23 mouse cellular contexts compared by ENCODE assay signal in genomic region chr3:81379362-81379761, GRCm38 (mm10).
"Had no signal": no experiment of that assay in that cellular context is flagged by ENCODE, and none has a peak within 500 bp of the region (broad histone marks: within the 10 kb centered on the region; RNA-seq: fewer than 3 reads in every experiment).

No protein-coding gene starts in this region.

- H3K4me3 ChIP-seq: heart, adult 2 months; heart, embryonic 13.5 days; heart, embryonic 15.5 days; hindbrain, embryonic 13.5 days; hindbrain, embryonic 15.5 days; limb, embryonic 13.5 days; limb, embryonic 15.5 days; liver, embryonic 12.5 days had no signal

- DNase-seq: gastrocnemius, postnatal 14 days; gastrocnemius, postnatal 36 days; heart, adult 11 months; heart, adult 2 months; heart, postnatal 14 days; heart, postnatal 36 days; kidney, adult 11 months; kidney, adult 8-10 months; kidney, postnatal 14 days; layer of hippocampus, adult 9-11 months; layer of hippocampus, postnatal 36 days; left cerebral cortex, postnatal 4 days had no signal

- H3K9ac ChIP-seq: heart, embryonic 13.5 days; heart, embryonic 15.5 days; hindbrain, embryonic 13.5 days; hindbrain, embryonic 15.5 days; limb, embryonic 13.5 days; limb, embryonic 15.5 days; liver, embryonic 12.5 days; liver, embryonic 14.5 days had no signal

- H3K36me3 ChIP-seq: heart, embryonic 13.5 days; heart, embryonic 15.5 days; hindbrain, embryonic 13.5 days; hindbrain, embryonic 15.5 days; limb, embryonic 13.5 days; limb, embryonic 15.5 days; liver, embryonic 12.5 days had no signal

- H3K4me2 ChIP-seq: heart, embryonic 11.5 days; heart, embryonic 13.5 days; heart, embryonic 15.5 days; hindbrain, embryonic 13.5 days; hindbrain, embryonic 15.5 days; limb, embryonic 13.5 days; limb, embryonic 15.5 days; liver, embryonic 12.5 days had no signal

- H3K4me1 ChIP-seq: hindbrain, embryonic 13.5 days; hindbrain, embryonic 15.5 days; limb, embryonic 15.5 days; liver, embryonic 12.5 days had no signal

- H3K9me3 ChIP-seq: heart, embryonic 13.5 days; heart, embryonic 15.5 days; hindbrain, embryonic 13.5 days; hindbrain, embryonic 15.5 days; limb, embryonic 13.5 days; limb, embryonic 15.5 days; liver, embryonic 12.5 days had no signal

- H3K27me3 ChIP-seq: heart, embryonic 13.5 days; heart, embryonic 15.5 days; hindbrain, embryonic 13.5 days; hindbrain, embryonic 15.5 days; limb, embryonic 13.5 days; limb, embryonic 15.5 days; liver, embryonic 12.5 days had no signal

- ATAC-seq: hindbrain, postnatal 0 days; intestine, embryonic 16.5 days; liver, embryonic 12.5 days had no signal

- H3K27ac ChIP-seq: heart, adult 2 months; heart, embryonic 13.5 days; heart, embryonic 15.5 days; hindbrain, embryonic 13.5 days; hindbrain, embryonic 15.5 days; hindbrain, postnatal 0 days; limb, embryonic 13.5 days; limb, embryonic 15.5 days; liver, embryonic 12.5 days; liver, embryonic 14.5 days had no signal
